Mouse (Mus musculus) adrenal gland, adult (tissue): ENCODE measurements around the gene Btn1a1.
A peak's percentile ranks its signal among the peaks of the same experiment; 100 is the strongest.

Source experiments
- DNase-seq, 2 experiments: peaks; one replicate each; pipeline ENCODE4 v3.0.0; 2022 to 2023; ENCODE audit warnings: low spot score in 1 of 2; ENCODE audit not compliant: inconsistent age in 2 of 2

Gene Btn1a1

GRCm38 (mm10) chr13:23445156-23445555 lies 20.5 kb downstream of the Btn1a1 start:
- DNase-seq, result no peak

GRCm38 (mm10) chr13:23444451-23444850 lies 21.2 kb downstream of the Btn1a1 start:
- no peak for DNase-seq

- DNase-seq, result no peak
Measured at GRCm38 (mm10) chr13:23439901-23440300, 25.8 kb downstream of the Btn1a1 start.

GRCm38 (mm10) chr13:23438521-23438920 lies 27.2 kb downstream of the Btn1a1 start:
- peak; percentile 50 to 92 for DNase-seq

- peak; percentile 90 to 99 for DNase-seq
Measured at GRCm38 (mm10) chr13:23437908-23438307, 27.8 kb downstream of the Btn1a1 start.

GRCm38 (mm10) chr13:23436861-23437822 lies 28.6 kb downstream of the Btn1a1 start:
- peak; percentile 69 to 92 for DNase-seq

- peak; percentile 53 to 86 for DNase-seq
Measured at GRCm38 (mm10) chr13:23436231-23436661, 29.5 kb downstream of the Btn1a1 start.

GRCm38 (mm10) chr13:23435676-23436075 lies 30.0 kb downstream of the Btn1a1 start:
- DNase-seq, result peak; percentile 20 to 68

- peak in 1 of 2 experiments; percentile 31 for DNase-seq
Measured at GRCm38 (mm10) chr13:23435241-23435640, 30.5 kb downstream of the Btn1a1 start.

- peak in 1 of 2 experiments; percentile 29 for DNase-seq
Measured at GRCm38 (mm10) chr13:23434426-23434825, 31.3 kb downstream of the Btn1a1 start.

- no peak for DNase-seq
Measured at GRCm38 (mm10) chr13:23433801-23434200, 31.9 kb downstream of the Btn1a1 start.

- peak in 1 of 2 experiments; percentile 14 for DNase-seq
Measured at GRCm38 (mm10) chr13:23433206-23433605, 32.5 kb downstream of the Btn1a1 start.

- peak; percentile 96 to 99 for DNase-seq
Measured at GRCm38 (mm10) chr13:23432562-23433201, 33.0 kb downstream of the Btn1a1 start.

- DNase-seq, result peak; percentile 83 to 97
Measured at GRCm38 (mm10) chr13:23431351-23431771, 34.3 kb downstream of the Btn1a1 start.

- DNase-seq, result peak; percentile 87 to 96
Measured at GRCm38 (mm10) chr13:23430734-23431133, 35.0 kb downstream of the Btn1a1 start.

GRCm38 (mm10) chr13:23429771-23430380 lies 35.8 kb downstream of the Btn1a1 start:
- peak in 1 of 2 experiments; percentile 51 for DNase-seq

GRCm38 (mm10) chr13:23428166-23428993 lies 37.3 kb downstream of the Btn1a1 start:
- no peak for DNase-seq

- DNase-seq, result no peak
Measured at GRCm38 (mm10) chr13:23427401-23427910, 38.2 kb downstream of the Btn1a1 start.

GRCm38 (mm10) chr13:23426922-23427321 lies 38.8 kb downstream of the Btn1a1 start:
- peak in 1 of 2 experiments; percentile 61 for DNase-seq

- peak; percentile 29 to 84 for DNase-seq
Measured at GRCm38 (mm10) chr13:23426335-23426734, 39.4 kb downstream of the Btn1a1 start.
